Mouse (Mus musculus) heart, postnatal 0 days (tissue): ENCODE data around the gene Med13. TPM values are rescaled to one million over a fixed set of nuclear protein-coding genes. Genes with fewer than 3 reads are reported as not detected.

ENCODE experiments used
- ATAC-seq: fragments of 200-750 bp; cut with Nextera tagmentation; 2 replicates; pipeline ENCODE4 v1.8.0; 2017; ENCODE audit warnings: low read depth, moderate number of reproducible peaks, moderate library complexity; ENCODE audit not compliant: insufficient read depth
- DNase-seq: peaks from one replicate; pipeline ENCODE4 v3.0.0-alpha.2; 2016; ENCODE audit warnings: low spot score
- H3K27ac ChIP-seq: fragments of 300-500 bp; sonication (generic); 2 replicates; pipeline ENCODE4 v1.5.1; 2014; ENCODE audit warnings: low read depth, mild to moderate bottlenecking
- H3K27me3 ChIP-seq: fragments of 300-500 bp; sonication (generic); 2 replicates; pipeline ENCODE4 v1.6.1; 2014; ENCODE audit warnings: low read length, mixed read lengths; ENCODE audit not compliant: control insufficient read depth, insufficient read depth
- H3K36me3 ChIP-seq: fragments of 300-500 bp; sonication (generic); replicated peaks from 2 replicates; pipeline ENCODE4 v1.6.1; 2014; ENCODE audit warnings: low read length, mixed read lengths; ENCODE audit not compliant: control insufficient read depth, insufficient read depth
- H3K4me1 ChIP-seq: fragments of 300-500 bp; sonication (generic); 2 replicates; pipeline ENCODE4 v1.6.1; 2014; ENCODE audit warnings: antibody characterized with exemption; ENCODE audit not compliant: control insufficient read depth, insufficient read depth
- H3K4me2 ChIP-seq: fragments of 300-500 bp; sonication (generic); 2 replicates; pipeline ENCODE4 v1.6.1; 2014; ENCODE audit warnings: low read depth, mild to moderate bottlenecking, low read length, moderate library complexity
- H3K4me3 ChIP-seq: fragments of 300-500 bp; sonication (generic); 2 replicates; pipeline ENCODE4 v1.5.1; 2014; ENCODE audit warnings: low read depth, low read length
- H3K9ac ChIP-seq: fragments of 300-500 bp; sonication (generic); replicated peaks from 2 replicates; pipeline ENCODE4 v1.6.1; 2014; ENCODE audit warnings: low read depth, low read length, mixed read lengths
- H3K9me3 ChIP-seq: fragments of 300-500 bp; sonication (generic); replicated peaks from 2 replicates; pipeline ENCODE4 v1.6.1; 2016; ENCODE audit warnings: low read length; ENCODE audit not compliant: control insufficient read depth
- CTCF ChIP-seq: IDR thresholded peaks from 2 replicates; pipeline ENCODE4 v1.5.1; 2016; ENCODE audit warnings: antibody characterized with exemption, control low read depth, low read depth
- EP300 ChIP-seq: IDR thresholded peaks from 2 replicates; pipeline ENCODE4 v1.6.1; 2016; ENCODE audit warnings: antibody characterized with exemption, low read depth
- WGBS: fragments of 180-500 bp; shearing (Covaris S2); extraction: QIAGEN DNeasy Blood & Tissue Kit; methylation state at CpG from one replicate; pipeline ENCODE4 v1.1.7; 2014; 5-methylcytosine and 5-hydroxymethylcytosine counted together
- polyA plus RNA-seq: library from polyadenylated mRNA; unstranded; fragments of >200 nt; fragmentation: Nextera tagmentation; extraction: Ambion mirVana; gene quantifications from 2 replicates; pipeline ENCODE4 v1.2.1, GENCODE M21; 2015
- total RNA-seq: library from RNA; depleted of rRNA; stranded (reverse); fragments of >200 nt; gene quantifications from 2 replicates; pipeline ENCODE4 v1.2.3, GENCODE M21; 2014; ENCODE audit warnings: low replicate concordance

Med13 gene
- total and polyA plus RNA-seq, 2 experiments from 2014 or later = 3.7 to 26.3 TPM

DNA sequence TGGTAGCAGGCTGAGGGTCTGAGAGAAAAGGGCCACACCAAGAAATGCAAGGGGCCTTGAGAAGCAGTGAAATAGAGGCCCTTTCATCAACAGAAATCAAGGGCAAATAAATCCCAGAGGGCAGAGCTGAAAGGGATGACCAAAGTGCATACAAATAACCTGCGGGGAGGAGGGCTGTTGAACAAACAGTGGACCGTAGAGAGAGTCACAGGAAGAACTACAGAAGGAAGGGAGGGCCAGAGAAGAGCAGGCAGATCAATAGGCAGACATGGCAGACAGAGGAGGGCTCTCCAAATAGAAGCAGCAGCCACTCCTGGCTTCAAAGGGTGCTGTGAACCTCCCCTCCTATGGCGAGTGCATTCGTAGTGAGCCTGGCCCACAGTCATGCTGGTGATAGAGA lies 19.3 kb upstream of the Med13 start:
- ATAC-seq = no peak
- Histone ChIP-seq H3K36me3 (no peaks in the 10 kb centered on the region), H3K9ac (no peak overlapping the region), H3K9me3 (no peaks in the 10 kb centered on the region), H3K4me3 (no peak overlapping the region), H3K4me2 (no peak overlapping the region), H3K27me3 (no peaks in the 10 kb centered on the region), H3K27ac (no peak overlapping the region), H3K4me1 (peaks cover 14% of the 10 kb centered on the region)
- TF ChIP-seq EP300 (no peak), CTCF (no peak)
- DNase-seq = no peak
- 73% methylated on average over 4 of the region's 4 CpGs for WGBS

DNA sequence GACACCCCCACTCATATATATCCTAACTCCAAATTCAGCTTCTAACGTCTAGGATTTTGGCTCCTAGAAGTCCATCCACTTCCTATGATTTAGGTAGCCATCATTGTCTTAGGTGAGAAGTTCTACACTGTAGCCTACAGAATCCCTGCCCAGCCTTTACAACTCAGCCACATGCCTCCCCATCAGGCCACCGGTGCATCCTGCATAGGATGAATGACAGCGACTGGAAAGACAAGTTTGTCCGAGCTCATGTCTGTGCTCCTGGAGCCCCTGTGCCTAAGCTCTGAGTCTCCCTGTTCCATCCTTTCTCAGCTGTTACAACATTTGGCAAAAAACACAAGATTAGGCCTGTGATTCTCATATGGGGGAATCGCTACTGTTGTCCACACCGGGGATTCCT lies 17.7 kb upstream of the Med13 start:
- TF ChIP-seq CTCF (no peak), EP300 (no peak)
- Histone ChIP-seq H3K9me3 (no peaks in the 10 kb centered on the region), H3K27ac (no peak overlapping the region), H3K4me2 (no peak overlapping the region), H3K27me3 (no peaks in the 10 kb centered on the region), H3K4me1 (no peaks in the 10 kb centered on the region), H3K4me3 (no peak overlapping the region), H3K36me3 (no peaks in the 10 kb centered on the region), H3K9ac (no peak overlapping the region)
- no peak for DNase-seq
- WGBS = 82% methylated on average over 6 of the region's 6 CpGs
- no peak for ATAC-seq

DNA sequence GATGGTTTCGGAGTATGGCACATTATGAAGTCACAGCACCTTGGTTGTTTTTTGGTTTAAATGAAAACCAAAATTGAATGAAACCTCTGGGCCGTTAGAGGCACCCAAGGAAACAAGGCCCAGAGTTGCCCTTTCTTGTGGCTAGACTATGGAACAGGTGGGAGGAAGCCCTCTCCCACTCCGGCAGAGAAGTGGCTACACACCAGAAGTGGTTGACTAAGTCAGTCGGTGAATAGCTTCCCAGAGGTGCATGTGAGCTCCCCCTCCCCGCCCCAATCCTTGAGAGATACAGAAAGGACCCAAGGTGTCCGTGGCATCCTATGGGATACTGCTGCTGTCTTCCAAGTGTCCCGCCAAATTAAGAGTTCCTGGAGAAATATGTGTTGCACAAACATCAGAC lies 13.9 kb upstream of the Med13 start:
- no peak for TF ChIP-seq EP300
- no peak for TF ChIP-seq CTCF
- ATAC-seq (no peak), DNase-seq (no peak)
- WGBS = 62% methylated on average over 7 of the region's 7 CpGs
- no peak overlapping the region for H3K27ac ChIP-seq
- no peaks in the 10 kb centered on the region for H3K27me3 ChIP-seq
- no peak overlapping the region for H3K9ac ChIP-seq
- H3K4me2 ChIP-seq = no peak overlapping the region
- no peak overlapping the region for H3K4me3 ChIP-seq
- H3K4me1 ChIP-seq = no peaks in the 10 kb centered on the region
- H3K9me3 ChIP-seq = no peaks in the 10 kb centered on the region
- no peaks in the 10 kb centered on the region for H3K36me3 ChIP-seq

- no peak overlapping the region for H3K9ac ChIP-seq
- H3K9me3 ChIP-seq = no peaks in the 10 kb centered on the region
- TF ChIP-seq CTCF = no peak
- no peak for TF ChIP-seq EP300
- H3K27ac ChIP-seq = no peak overlapping the region
- ATAC-seq (no peak), DNase-seq (no peak)
- WGBS = 68% methylated on average over 5 of the region's 5 CpGs
- no peak overlapping the region for H3K4me3 ChIP-seq
- no peak overlapping the region for H3K4me2 ChIP-seq
- H3K27me3 ChIP-seq = no peaks in the 10 kb centered on the region
- H3K36me3 ChIP-seq = no peaks in the 10 kb centered on the region
- no peaks in the 10 kb centered on the region for H3K4me1 ChIP-seq
Observed at GRCm38 (mm10) chr11:86369860-86370259, 12.5 kb upstream of the Med13 start.

DNA sequence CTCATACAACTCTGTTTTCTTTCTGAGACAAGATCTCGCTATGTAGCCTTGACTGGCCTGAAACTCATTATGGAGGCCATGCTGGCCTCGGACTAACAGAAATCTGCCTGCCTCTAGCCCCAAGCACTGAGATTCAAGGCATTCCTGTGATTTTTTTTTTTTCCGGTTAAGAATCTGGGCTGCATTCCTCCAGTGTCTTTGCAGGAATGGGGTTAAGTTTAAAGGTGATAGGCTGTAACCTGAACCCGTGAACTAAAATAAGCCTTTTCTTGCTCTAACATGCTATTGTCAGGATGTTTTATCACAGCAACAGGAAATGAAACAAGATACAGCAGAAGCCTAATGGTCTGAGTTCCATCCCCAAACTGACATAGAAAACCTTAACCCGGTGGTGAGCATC lies 11.6 kb upstream of the Med13 start:
- no peaks in the 10 kb centered on the region for H3K4me1 ChIP-seq
- ATAC-seq (no peak), DNase-seq (no peak)
- H3K4me2 ChIP-seq = no peak overlapping the region
- H3K27me3 ChIP-seq = no peaks in the 10 kb centered on the region
- 49% methylated on average over 5 of the region's 5 CpGs for WGBS
- TF ChIP-seq CTCF (no peak), EP300 (no peak)
- no peak overlapping the region for H3K27ac ChIP-seq
- H3K36me3 ChIP-seq = no peaks in the 10 kb centered on the region
- H3K9ac ChIP-seq = no peak overlapping the region
- no peaks in the 10 kb centered on the region for H3K9me3 ChIP-seq
- no peak overlapping the region for H3K4me3 ChIP-seq

DNA sequence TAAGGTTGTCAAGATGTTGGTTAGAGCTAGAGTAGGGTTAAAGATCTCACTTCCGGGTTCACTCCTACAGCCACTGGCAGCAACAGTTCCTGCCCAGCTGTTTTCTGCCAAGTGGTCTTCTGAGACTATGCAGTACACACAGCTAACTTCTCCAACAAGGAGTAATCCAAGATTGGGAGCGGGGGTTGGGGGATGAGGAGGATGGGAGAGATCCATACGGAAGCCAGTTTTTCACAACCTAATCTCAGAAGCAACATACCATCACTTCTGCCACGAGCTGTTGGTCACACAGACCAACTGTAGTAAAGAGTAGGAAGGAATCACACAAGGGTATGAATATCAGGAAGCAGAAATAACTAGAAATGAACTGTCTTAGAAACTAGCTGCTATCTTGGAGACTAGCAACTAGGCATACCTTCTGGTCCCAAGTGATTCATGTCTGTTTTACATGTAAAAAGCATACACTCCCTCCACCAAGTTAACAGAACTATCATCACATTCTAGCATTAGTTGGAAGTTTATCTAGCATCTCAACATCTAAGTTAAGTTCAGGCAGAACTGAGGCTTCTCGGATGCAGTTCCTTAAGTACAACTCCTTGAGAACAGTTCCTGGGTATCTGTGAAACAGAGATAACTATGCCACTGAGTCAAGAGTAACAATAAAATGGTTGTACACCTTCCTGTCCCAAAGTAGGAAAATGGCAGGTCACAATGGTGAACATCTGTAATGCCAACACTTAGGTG lies 7.5 kb upstream of the Med13 start:
- TF ChIP-seq CTCF (no peak), EP300 (no peak)

More for the DNA sequence above, 7.5 kb upstream of the Med13 start:
- ATAC-seq (no peak), DNase-seq (no peak)
- no peak overlapping the region for H3K9ac ChIP-seq
- H3K4me3 ChIP-seq = no peak overlapping the region
- no peaks in the 10 kb centered on the region for H3K36me3 ChIP-seq
- no peaks in the 10 kb centered on the region for H3K4me1 ChIP-seq
- 57% methylated on average over 5 of the region's 5 CpGs for WGBS
- no peak overlapping the region for H3K27ac ChIP-seq
- H3K9me3 ChIP-seq = no peaks in the 10 kb centered on the region
- H3K4me2 ChIP-seq = no peak overlapping the region
- H3K27me3 ChIP-seq = no peaks in the 10 kb centered on the region
